Mouse (Mus musculus): ENCODE data around the gene Acad8.

GRCm38 (mm10) chr9:27043892-27044291 is 44.5 kb upstream of the Acad8 start:
- TF ChIP-seq CTCF (IDR thresholded peaks at IDR 0.05; ENCODE audit: borderline replicate concordance, control insufficient read depth, extremely low read depth, insufficient read depth, low read length, poor library complexity) = no peak
- TF ChIP-seq POLR2A (IDR thresholded peaks at IDR 0.05; ENCODE audit: control insufficient read depth, extremely low read depth, insufficient read depth, low read length, poor library complexity) = no peak

Data from thymus, adult 2 months (tissue).